Mouse (Mus musculus) embryo, embryonic 11.5 days (tissue): ENCODE results near the gene Hcn3.

Experiments
- DNase-seq: peaks from one replicate; pipeline ENCODE4 v3.0.0-alpha.2; 2012; ENCODE audit warnings: low read depth, low spot score

Gene Hcn3

DNA sequence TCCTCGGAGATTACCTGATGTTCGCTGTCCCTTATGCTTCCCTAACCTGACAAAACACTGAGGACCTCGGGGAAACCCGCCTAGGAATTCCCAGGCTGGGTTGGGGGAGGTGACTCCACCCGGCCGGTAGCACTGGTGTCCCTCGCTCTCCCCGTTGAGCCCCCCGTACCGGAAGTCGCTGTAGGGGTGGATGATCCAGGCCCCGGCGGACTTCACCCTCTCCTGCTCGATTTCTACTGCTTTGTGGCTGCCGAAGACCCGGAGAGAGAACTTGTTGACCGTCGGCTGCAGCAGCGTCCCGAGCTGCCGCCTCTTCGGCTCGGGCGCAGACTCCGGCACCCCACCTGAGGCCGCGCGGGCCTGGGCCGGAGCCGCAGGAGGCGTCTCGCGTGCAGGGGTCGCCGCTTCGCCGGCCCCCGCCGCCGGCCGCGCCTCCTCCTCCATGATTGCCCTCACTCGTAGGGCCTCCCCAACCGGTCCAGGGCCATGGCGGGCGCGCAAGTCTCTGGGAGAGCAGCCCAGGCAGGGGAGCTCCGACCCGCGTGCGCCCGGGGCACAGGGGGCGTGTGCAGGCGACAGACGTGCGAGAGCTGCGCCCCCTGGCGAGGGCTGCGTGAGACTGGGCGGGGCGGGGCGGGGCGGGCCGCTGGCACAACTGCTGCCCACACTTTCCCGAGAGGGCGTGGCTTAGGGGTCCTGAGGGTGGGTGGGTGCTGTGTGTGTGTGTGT, at the start of gene Hcn3:
Gene Hcn3 (minus strand): TSS at position 581 of the 729 bp plus-strand sequence.
- peak; percentile 68 for DNase-seq

DNA sequence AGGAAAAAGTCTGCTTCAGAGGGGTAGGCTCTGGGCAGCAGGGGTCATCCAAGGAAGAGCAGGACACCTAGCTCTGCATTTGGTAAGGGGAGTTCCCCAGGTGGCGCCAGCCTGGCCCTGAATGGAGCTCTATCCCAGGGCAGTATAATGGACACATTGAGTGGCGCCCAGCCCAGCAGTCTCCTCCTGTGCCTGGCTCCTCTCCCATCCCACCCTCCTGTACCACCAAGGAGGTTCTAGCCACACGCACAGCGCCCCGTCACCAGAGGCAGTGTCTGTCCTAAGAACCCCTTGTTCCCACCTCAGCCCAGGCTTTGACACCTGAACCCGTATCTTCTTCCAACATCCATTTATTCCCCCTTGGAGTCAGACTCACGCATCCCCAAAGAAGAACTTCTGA, 49.7 kb upstream of the Hcn3 start:
- no peak for DNase-seq

DNA sequence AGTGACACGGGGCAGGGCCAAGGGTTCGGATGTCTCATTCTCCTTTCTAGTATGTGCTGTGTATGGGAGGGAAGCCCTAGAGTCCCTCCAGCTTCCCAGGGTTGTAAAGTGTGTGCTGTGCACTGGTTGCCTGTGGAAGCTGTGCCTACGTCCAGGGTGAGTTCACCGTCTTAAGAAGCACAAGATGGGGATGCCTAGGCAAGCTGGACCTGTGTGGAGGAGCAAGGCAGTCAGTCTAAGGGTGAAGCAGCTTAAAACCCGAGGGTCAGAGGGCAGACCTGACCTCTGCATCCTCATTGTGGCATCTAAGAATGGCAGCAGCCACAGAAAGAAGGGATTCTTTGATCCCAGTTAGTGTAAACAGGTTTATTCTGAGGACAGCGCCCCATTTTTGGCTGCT, 48.7 kb upstream of the Hcn3 start:
- no peak for DNase-seq

GRCm38 (mm10) chr3:89208075-89208657, 48.2 kb upstream of the Hcn3 start:
- no peak for DNase-seq

DNA sequence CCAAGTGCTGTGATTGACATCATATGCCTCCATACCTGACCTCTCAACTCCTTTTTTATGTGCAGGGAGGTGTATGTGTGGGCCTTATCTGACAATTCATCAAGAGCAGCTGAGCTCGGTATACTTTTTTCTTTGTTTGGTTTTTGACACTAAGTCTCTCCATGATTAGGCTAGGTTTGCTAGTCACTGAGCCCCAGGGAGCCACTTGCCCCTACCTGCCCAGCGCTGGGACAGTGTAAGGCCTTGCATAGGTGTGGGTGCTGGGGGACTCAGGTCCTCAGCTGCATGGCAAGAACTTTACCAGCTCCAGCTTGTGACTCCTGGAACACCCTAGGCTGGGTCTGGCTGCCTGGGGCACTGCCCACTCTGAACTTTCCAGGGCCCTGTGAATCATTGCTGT, 46.7 kb upstream of the Hcn3 start:
- DNase-seq: no peak

DNA sequence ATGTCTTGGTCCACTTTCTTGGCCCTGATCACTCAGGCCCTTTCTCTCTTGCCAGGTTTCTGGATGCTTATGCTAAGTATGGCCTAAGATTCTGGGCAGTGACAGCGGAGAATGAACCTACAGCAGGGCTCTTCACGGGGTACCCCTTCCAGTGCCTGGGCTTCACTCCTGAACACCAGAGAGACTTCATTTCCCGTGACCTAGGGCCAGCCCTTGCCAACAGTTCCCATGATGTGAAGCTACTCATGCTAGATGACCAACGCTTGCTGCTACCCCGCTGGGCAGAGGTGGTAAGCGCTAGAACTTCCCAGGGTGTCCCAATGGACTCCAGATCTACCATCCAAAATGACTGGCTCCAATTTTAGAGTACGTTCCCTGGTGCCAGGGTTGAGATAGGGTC, 46.1 kb upstream of the Hcn3 start:
- no peak for DNase-seq

DNA sequence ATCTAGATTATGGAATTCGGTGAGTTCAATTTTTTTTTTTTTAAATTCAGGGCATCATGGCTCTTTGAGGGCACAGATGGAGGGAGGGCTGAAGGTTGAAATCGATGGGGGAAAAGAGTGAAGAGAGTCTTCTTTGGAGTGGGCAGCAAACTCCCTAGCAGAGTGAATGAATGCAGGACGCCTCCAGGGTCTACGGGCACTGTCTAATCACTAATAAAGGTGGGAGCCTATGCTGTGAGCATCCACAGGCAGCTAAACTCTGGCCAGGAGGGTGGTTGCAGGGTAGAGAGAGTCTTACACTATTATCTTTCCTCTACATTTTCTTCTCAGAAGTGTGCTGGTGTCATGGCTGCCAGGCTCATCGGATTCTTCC, 43.1 kb upstream of the Hcn3 start:
- DNase-seq: no peak

DNA sequence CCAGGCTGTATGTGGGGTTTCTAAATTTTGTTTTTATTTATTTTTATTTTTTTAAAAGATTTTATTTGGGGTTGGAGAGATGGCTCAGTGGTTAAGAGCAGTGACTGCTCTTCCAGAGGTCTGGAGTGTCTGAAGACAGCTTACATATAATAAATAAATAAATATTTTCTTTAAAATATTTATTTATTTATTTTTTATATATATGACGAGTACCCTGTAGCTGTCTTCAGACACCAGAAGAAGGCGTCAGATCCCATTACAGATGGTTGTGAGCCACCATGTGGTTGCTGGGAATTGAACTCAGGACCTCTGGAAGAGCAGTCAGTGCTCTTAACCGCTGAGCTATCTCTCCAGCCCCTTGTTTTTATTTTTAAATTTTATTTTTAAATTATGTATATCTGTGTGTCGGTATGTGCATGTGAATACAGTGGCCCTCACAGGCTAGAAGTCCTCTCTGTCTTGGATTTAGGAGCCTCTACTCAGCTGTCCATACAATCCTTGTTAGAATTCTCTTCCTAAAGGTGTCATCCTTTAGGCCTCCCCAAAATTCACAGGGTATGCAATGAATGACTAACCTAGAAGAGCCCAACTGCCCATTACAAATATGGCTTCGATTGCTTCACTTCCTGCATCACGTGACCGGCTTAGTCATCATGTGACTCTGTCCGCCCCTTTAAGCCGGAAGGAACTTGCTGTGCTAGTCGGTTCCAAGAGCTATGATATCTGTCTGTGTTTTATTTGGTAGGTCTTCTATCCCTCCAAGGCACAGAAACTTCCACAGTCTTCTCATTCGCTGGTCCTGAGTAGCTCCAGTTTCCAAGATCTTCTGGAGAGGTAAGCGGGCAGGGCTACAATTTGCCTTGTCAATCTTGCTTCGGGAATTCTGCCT, 42.5 kb upstream of the Hcn3 start, which contains the start of gene Gba:
Gene Gba (plus strand): TSS at position 676 of the 889 bp plus-strand sequence.
- DNase-seq: peak; percentile 83

DNA sequence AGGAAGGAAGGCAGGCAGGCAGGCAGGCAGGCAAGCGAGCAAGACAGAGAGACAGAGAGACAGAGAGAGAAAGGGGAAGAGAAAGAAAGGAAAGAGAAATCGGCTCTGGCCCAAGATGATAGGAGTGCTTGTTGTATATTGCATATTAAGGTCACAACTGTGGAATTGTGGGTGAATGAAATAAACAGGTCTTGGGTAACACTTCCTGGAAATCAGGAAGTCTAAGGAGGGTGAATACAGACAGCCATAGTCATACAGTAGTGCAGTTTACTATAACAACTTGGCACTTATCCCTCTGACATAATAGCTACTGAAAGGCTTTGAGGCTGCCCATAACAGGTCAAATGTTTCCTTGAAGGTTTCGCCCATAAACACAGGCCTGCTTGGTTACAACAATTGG, 39.8 kb upstream of the Hcn3 start:
- DNase-seq: no peak

GRCm38 (mm10) chr3:89195979-89196877, 36.2 kb upstream of the Hcn3 start:
- DNase-seq: peak; percentile 88

- no peak for DNase-seq
These were observed 33.9 kb upstream of the Hcn3 start for GRCm38 (mm10) chr3:89193853-89194252.

GRCm38 (mm10) chr3:89193351-89193750, 33.4 kb upstream of the Hcn3 start:
- no peak for DNase-seq

GRCm38 (mm10) chr3:89190436-89190835, 30.4 kb upstream of the Hcn3 start:
- DNase-seq: no peak

DNA sequence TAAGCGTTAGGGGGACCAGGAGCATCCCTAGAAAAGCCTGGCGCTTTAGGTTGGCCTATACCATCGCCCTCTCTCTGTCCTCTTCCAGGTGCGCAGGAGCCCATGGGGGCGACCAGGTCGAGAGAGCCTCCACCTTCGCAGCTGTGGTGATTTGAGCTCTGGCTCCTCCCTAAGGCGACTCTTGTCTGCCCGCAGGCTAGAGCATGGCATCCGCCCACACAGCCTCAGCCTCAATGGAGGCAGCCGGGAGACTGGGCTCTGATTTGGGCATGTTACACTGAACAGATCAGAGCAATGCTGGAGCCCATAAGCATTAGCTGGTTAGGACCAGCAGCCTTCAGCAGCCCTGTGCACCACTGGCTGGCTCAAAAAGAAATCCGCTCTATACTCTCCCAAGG, 28.5 kb upstream of the Hcn3 start:
- no peak for DNase-seq

DNA sequence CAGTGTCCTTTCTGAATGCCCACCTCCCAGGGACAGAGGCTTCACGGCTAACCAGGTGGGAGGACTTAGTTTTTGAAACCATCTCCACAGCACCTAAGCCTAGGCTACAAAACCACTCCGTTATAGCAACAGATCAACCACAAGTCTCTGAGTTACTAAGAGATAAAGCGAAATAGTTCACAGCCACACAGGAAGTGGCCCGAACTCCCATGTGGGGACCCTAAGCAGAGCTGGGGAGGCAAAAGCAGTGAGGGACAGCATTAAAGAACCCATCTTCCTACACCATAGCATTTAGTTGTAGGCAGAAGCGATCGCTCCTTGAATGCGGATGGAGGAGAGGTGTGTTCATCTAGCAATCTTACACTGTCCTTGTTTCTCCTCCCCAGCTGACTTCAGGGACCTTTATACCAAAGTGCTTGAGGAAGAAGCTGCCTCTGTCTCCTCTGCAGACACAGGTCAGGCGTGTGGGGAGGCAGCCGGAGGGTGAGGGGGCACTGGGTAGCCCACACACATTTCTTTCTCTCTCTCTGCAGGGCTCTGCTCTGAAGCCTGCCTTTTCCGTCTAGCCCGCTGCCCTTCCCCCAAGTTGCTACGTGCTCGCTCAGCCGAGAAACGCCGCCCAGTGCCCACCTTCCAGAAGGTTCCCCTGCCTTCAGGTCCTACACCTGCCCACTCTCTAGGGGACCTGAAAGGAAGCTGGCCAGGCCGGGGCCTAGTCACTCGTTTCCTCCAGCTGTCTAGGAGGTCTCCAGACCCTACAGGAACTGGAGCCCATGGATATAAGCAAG, 27.9 kb upstream of the Hcn3 start:
- no peak for DNase-seq

DNA sequence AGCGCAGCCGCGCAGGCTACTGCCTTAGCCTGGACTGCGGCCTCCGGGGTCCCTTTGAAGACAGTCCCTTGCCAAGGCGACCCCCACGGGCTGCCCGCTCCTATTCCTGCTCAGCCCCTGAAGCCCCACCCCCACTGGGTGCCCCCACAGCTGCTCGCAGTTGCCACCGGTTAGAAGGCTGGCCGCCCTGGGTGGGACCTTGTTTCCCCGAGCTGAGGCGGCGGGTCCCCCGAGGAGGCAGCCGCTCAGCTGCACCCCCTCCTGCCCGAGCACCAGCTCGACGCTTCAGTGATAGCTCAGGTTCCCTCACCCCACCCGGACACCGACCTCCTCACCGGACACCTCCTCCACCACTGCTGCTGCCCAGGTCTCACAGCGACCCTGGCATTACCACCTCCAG, 27.2 kb upstream of the Hcn3 start:
- DNase-seq: no peak

DNA sequence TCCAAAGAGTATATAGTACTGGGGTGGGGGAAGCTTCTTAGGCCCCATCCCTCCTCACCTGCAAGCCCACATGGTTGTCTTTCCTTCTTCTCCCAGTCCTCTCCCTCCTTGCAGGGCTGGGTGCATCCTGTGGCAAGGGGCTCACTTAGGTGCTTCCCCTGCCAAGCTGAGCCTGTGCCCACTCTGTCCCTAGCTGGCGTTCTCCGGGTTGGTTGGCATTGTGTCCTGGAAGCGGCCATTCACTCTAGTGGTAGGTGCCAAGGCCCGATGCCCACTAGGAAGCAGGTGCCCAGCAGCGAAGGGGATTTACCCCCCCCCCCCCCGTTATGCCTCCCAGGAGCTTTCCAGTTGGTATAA, 23.9 kb upstream of the Hcn3 start:
- DNase-seq: no peak

DNA sequence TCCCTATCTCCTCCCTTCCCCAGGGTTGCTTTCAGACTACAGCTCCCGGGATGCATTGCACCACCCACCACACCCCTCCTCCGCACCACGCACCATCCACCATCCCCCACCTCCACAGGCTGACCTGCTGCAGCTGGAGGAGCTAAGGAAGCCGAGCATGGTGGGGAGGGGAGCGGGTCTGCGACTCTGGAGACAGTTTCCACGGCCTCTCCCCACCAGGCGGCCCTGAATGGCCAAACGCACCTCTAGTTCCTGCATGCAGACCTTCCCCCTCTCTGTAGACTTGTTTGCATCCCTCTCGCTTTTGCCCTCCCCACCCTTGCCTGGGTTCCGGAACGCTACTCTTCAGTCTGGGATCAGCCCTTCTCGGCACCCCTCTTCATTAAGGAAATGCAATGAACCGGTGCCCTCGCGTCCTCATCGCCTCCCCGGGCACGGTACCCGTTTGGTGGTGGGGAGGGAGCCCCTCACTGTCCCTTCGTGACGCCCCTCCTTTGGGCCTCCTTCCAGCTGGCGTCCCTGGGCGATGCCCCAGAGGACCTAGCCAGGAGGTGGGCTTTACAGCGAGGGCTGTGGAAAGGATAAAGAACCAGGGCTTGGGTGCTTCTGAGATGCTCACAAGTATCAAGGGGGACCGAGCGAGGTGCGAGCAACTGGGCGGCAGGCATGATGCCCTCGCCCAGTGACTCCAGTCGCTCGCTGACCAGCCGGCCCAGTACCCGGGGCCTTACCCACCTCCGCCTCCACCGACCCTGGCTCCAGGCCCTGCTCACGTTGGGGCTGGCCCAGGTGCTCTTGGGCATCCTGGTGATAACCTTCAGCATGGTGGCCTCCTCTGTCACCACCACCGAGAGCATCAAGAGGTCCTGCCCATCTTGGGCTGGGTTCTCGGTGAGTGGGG, 23.3 kb upstream of the Hcn3 start, which contains the start of gene Fam189b:
Gene Fam189b (plus strand): TSS at position 86 of the 901 bp plus-strand sequence.
- peak; percentile 81 for DNase-seq

DNA sequence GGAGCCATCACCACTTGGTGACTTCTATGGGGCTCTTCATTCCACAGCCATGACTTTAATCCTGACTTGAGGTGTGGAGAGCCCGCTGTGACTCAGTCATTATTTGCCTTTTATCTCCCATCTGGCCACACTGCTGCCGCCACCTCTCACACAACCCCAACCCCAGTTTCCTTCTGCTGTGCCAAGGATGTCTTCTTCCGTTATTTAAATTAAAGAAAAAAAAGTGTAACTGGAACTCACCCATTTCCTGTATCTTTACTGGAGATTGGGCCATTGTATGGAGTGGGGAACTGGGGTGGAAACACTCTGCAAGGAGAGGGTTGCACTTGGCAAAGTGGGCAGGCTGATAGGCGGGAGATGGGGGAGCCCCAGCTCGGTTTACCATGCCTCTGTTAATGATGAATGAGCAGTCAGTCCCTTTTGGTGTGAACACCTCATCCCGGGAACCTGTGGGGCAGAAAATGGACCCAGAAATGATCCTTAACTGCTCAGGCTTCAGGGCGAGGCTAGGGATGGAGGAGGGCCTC, 22.6 kb upstream of the Hcn3 start:
- no peak for DNase-seq
